In genomic region chr6:145046266-145046890, GRCm38 (mm10) we compare ENCODE assay signal across 10 mouse cellular contexts. TPM values are rescaled to one million over a fixed set of nuclear protein-coding genes. Genes with fewer than 3 reads are reported as not detected.
DNase-seq lines count a peak whose midpoint lies in the region; ATAC-seq and TF ChIP-seq lines count a peak whose summit lies in the region.
"Had no signal": no experiment of that assay in that cellular context is flagged by ENCODE, and none has a peak within 500 bp of the region (broad histone marks: within the 10 kb centered on the region; RNA-seq: fewer than 3 reads in every experiment).

No protein-coding gene starts in this region.

- no peaks in the 10 kb centered on the region for H3K9me3 ChIP-seq in forebrain, embryonic 10.5 days
- H3K9me3 ChIP-seq: liver, embryonic 12.5 days had no signal

- 84% methylated on average over 13 of the region's 13 CpGs for WGBS in forebrain, embryonic 10.5 days

- peak overlapping the region; percentile 88 for H3K27ac ChIP-seq in forebrain, embryonic 10.5 days
- H3K27ac ChIP-seq: liver, embryonic 12.5 days had no signal

- peaks cover 81% of the 10 kb centered on the region for H3K4me1 ChIP-seq in forebrain, embryonic 10.5 days
- H3K4me1 ChIP-seq: liver, embryonic 12.5 days had no signal

- intact Hi-C loops in left cerebral cortex, postnatal 4 days (cut with DNase I): no loop called here

- H3K36me3 ChIP-seq in C2C12 (ENCODE audit: control insufficient read depth, insufficient read depth): peaks cover 48% of the 10 kb centered on the region
- H3K36me3 ChIP-seq in forebrain, embryonic 10.5 days (replicated peaks): peaks cover 15% of the 10 kb centered on the region; the same call in 1 of the 2 replicates
- H3K36me3 ChIP-seq: liver, embryonic 12.5 days had no signal

- no peak for ATAC-seq in CD4-positive, CD25-positive, alpha-beta regulatory T cell, adult 4 months
- ATAC-seq: liver, embryonic 12.5 days had no signal

- TF ChIP-seq CTCF in C2C12 (IDR thresholded peaks at IDR 0.05; ENCODE audit: control insufficient read depth, insufficient read depth, insufficient read length): no peak

- peak; percentile 11 for DNase-seq in cerebellum, adult 11-12 months
- DNase-seq in cerebellum, adult 8-10 months: no peak
- no peak for DNase-seq in forebrain, embryonic 10.5 days (ENCODE audit: extremely low spot score, low spot score)
- peak; percentile 31 for DNase-seq in left cerebral cortex, postnatal 4 days
- no peak for DNase-seq in spleen, postnatal 36 days (ENCODE audit: low spot score in 2 of 2)
- no peak for DNase-seq in adrenal gland, postnatal 10 days
- DNase-seq: spleen, adult 18-20 months had no signal

- peaks cover 100% of the 10 kb centered on the region for H3K79me2 ChIP-seq in C2C12 (ENCODE audit: control insufficient read depth, insufficient read depth)

- no peak overlapping the region for H3K4me3 ChIP-seq in C2C12 (ENCODE audit: insufficient read depth, poor library complexity, severe bottlenecking)
- peak overlapping the region; percentile 73 for H3K4me3 ChIP-seq in forebrain, embryonic 10.5 days
- H3K4me3 ChIP-seq: liver, embryonic 12.5 days had no signal

- H3ac ChIP-seq in C2C12 (ENCODE audit: control insufficient read depth, insufficient read length, low read depth): no peak overlapping the region

- peaks cover 71% of the 10 kb centered on the region for H3K79me3 ChIP-seq in C2C12 (ENCODE audit: low read depth)

- H3K27me3 ChIP-seq in C2C12 (ENCODE audit: control insufficient read depth, insufficient read depth, insufficient read length): no peaks in the 10 kb centered on the region
- H3K27me3 ChIP-seq in forebrain, embryonic 10.5 days (ENCODE audit: poor library complexity, severe bottlenecking): peaks cover 14% of the 10 kb centered on the region

TF ChIP-seq in C2C12, 6 proteins besides CTCF, POLR2A, EP300 and RAD21:
- TF ChIP-seq CEBPB (IDR thresholded peaks at IDR 0.05; ENCODE audit: low read depth) (no peak), MAX (IDR thresholded peaks at IDR 0.05) (no peak), FOSL1 (IDR thresholded peaks at IDR 0.05; ENCODE audit: insufficient read depth, low read length, poor library complexity, severe bottlenecking) (no peak), MYOG (IDR thresholded peaks at IDR 0.05; ENCODE audit: control insufficient read depth, extremely low read depth, insufficient read length) (no peak), USF1 (IDR thresholded peaks at IDR 0.05; ENCODE audit: low read depth) (peak; percentile 20), MYOD1 (IDR thresholded peaks at IDR 0.05; ENCODE audit: control insufficient read depth, insufficient read length, low read depth) (no peak)
TF ChIP-seq in C2C12: peak in this region for 1.

RNA-seq across cellular contexts. Expression of gene Bcat1, which starts 29.6 kb away (rescaled TPM):
- polyA plus RNA-seq in C2C12 (2012; fragmentation: generic; extraction: Trizol): 100 TPM
- 135 and 145 TPM in 2 replicates for polyA plus RNA-seq in forebrain, embryonic 10.5 days (2016; fragmentation: Nextera tagmentation; extraction: Ambion mirVana)
- 10 to 100 TPM; 81.0 to 88.8 TPM for total RNA-seq in left cerebral cortex, postnatal 4 days (2021)
- polyA plus RNA-seq in CD4-positive, CD25-positive, alpha-beta regulatory T cell, adult 4 months (2017; shearing (Covaris generic)): 10 to 100 TPM in 1 of 2 experiments, 1 to 10 TPM in 1; 9.3 to 10.4 TPM
- 1 to 10 TPM; 7.5 to 7.6 TPM for total RNA-seq in adrenal gland, postnatal 10 days (2021)

Comparison
In these comparisons a context has a peak if more than half of its experiments do, and no peak if none do; other contexts are left out.
1. DNase-seq: peak in cerebellum, adult 11-12 months (single experiment) and left cerebral cortex, postnatal 4 days (single experiment); none in cerebellum, adult 8-10 months (single experiment), forebrain, embryonic 10.5 days (single experiment), spleen, postnatal 36 days (0 of 2) and adrenal gland, postnatal 10 days (single experiment).